Mouse (Mus musculus): ENCODE results near the gene Abcg3. TPM values are rescaled to one million over a fixed set of nuclear protein-coding genes. Genes with fewer than 3 reads are reported as not detected.
"Not testable (repeated sequence)": the region's sequence is repeated elsewhere in the genome, so short reads cannot be mapped to it uniquely, and the experiment has no call there.

Abcg3 gene
- polyA plus RNA-seq, 1 experiment from 2014 or later: 0.42 TPM

DNA sequence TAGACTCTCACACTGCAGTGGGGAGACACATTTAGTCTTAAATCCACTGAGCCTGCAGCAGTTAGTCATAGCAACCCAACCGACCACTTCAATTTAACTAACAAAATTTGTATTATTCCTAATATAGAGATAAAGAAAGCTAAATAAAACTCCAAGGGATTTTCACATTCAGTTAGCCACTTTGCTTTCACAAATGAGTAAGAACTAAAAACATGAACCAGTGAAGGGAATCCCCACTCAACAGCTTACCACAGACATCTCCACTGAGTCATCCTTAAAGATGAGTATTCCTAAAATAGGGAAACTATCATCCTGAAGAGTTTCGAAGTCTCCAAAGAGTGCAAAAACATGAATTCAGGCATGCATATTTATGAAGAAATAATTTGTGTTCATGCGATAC is 27.3 kb downstream of the Abcg3 start:
- DNase-seq (ENCODE audit: low spot score) (no peak), ATAC-seq (ENCODE audit: low FRiP score) (no peak)
- H3K36me3 ChIP-seq (ENCODE audit: control insufficient read depth, insufficient read depth, low read length): no peaks in the 10 kb centered on the region
- H3K4me2 ChIP-seq (replicated peaks; ENCODE audit: low read depth, low read length): no peak overlapping the region
- no peak overlapping the region for H3K9ac ChIP-seq (ENCODE audit: low read depth, low read length)
- WGBS: 96% methylated on average over 3 of the region's 3 CpGs
- H3K9me3 ChIP-seq (ENCODE audit: control insufficient read depth, low read length): no peaks in the 10 kb centered on the region
- H3K27ac ChIP-seq (ENCODE audit: low read depth, low read length): no peak overlapping the region
- no peaks in the 10 kb centered on the region for H3K4me1 ChIP-seq (replicated peaks; ENCODE audit: control insufficient read depth, insufficient read depth, low read length)
- H3K4me3 ChIP-seq (ENCODE audit: low read depth, low read length): no peak overlapping the region
- no peaks in the 10 kb centered on the region for H3K27me3 ChIP-seq (ENCODE audit: control insufficient read depth, insufficient read depth, low read length)

DNA sequence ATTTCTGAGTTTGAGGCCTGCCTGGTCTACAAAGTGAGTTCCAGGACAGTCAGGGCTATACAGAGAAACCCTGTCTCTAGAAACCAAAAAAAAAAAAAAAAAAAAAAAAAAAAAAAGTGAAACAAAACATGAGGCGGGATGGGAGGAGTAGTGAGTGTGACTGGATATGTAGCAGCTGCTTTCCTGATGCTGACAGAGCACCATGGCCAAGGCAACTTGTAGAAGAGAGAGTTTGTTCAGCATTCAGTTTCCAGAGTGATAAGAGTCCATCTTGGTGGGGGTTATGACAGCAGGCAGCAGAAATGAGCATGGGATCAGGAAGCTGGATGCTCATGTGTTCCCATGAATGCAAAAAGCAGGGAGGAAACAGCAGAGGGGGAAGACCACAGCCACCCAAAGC is 35.6 kb downstream of the Abcg3 start:
- Histone ChIP-seq H3K9ac (ENCODE audit: low read depth, low read length) (no peak overlapping the region), H3K9me3 (ENCODE audit: control insufficient read depth, low read length) (no peaks in the 10 kb centered on the region), H3K4me1 (replicated peaks; ENCODE audit: control insufficient read depth, insufficient read depth, low read length) (no peaks in the 10 kb centered on the region), H3K36me3 (ENCODE audit: control insufficient read depth, insufficient read depth, low read length) (no peaks in the 10 kb centered on the region), H3K27me3 (ENCODE audit: control insufficient read depth, insufficient read depth, low read length) (no peaks in the 10 kb centered on the region), H3K4me2 (replicated peaks; ENCODE audit: low read depth, low read length) (no peak overlapping the region), H3K4me3 (ENCODE audit: low read depth, low read length) (no peak overlapping the region), H3K27ac (ENCODE audit: low read depth, low read length) (no peak overlapping the region)
- no peak for ATAC-seq (ENCODE audit: low FRiP score)
- no peak for DNase-seq (ENCODE audit: low spot score)
- WGBS: 100% methylated on average over 1 of the region's 1 CpGs

- no peak overlapping the region for H3K27ac ChIP-seq (ENCODE audit: low read depth, low read length)
- H3K9me3 ChIP-seq (ENCODE audit: control insufficient read depth, low read length): no peaks in the 10 kb centered on the region
- DNase-seq (ENCODE audit: low spot score) (no peak), ATAC-seq (ENCODE audit: low FRiP score) (no peak)
- H3K27me3 ChIP-seq (ENCODE audit: control insufficient read depth, insufficient read depth, low read length): no peaks in the 10 kb centered on the region
- WGBS: 94% methylated on average over 7 of the region's 7 CpGs
- H3K36me3 ChIP-seq (ENCODE audit: control insufficient read depth, insufficient read depth, low read length): no peaks in the 10 kb centered on the region
- no peaks in the 10 kb centered on the region for H3K4me1 ChIP-seq (replicated peaks; ENCODE audit: control insufficient read depth, insufficient read depth, low read length)
- H3K4me2 ChIP-seq (replicated peaks; ENCODE audit: low read depth, low read length): no peak overlapping the region
- H3K4me3 ChIP-seq (ENCODE audit: low read depth, low read length): no peak overlapping the region
- H3K9ac ChIP-seq (ENCODE audit: low read depth, low read length): no peak overlapping the region
Measured at GRCm38 (mm10) chr5:104934148-104934547, 48.4 kb downstream of the Abcg3 start.

DNA sequence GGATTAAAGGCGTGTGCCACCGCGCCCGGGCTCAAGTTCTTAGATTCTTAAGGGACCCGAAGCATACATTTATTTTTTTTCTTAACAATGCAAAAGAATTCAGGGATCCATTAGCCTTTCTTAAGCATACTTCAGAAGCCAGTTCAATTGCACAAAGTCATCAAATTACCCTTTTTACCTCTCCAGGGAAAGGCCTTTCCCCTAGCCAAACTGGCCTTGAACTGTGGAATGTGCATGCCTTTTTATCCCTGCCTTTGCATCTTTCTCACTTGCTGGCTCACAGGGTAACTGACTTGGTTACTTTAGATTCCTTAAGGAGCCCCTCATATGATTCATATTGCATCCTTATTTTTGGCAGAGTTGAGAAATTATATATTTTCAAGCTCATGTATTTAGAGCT is 76.0 kb downstream of the Abcg3 start:
- not testable (repeated sequence) for H3K27ac ChIP-seq (ENCODE audit: low read depth, low read length); H3K9me3 ChIP-seq (ENCODE audit: control insufficient read depth, low read length); H3K36me3 ChIP-seq (ENCODE audit: control insufficient read depth, insufficient read depth, low read length); DNase-seq (ENCODE audit: low spot score); H3K27me3 ChIP-seq (ENCODE audit: control insufficient read depth, insufficient read depth, low read length); H3K4me3 ChIP-seq (ENCODE audit: low read depth, low read length); H3K4me2 ChIP-seq (replicated peaks; ENCODE audit: low read depth, low read length); H3K9ac ChIP-seq (ENCODE audit: low read depth, low read length); ATAC-seq (ENCODE audit: low FRiP score); H3K4me1 ChIP-seq (replicated peaks; ENCODE audit: control insufficient read depth, insufficient read depth, low read length)
- WGBS: 88% methylated on average over 5 of the region's 5 CpGs

Other genes with a start within 250 kb of the Abcg3 start
- gene Zfp951, start 122.6 kb downstream of the Abcg3 start, polyA plus RNA-seq (2014; fragmentation: Nextera tagmentation; extraction: Ambion mirVana): 3.4 and 5.2 TPM in 2 replicates
- gene Gbp9, start 156.8 kb upstream of the Abcg3 start, polyA plus RNA-seq (2014; fragmentation: Nextera tagmentation; extraction: Ambion mirVana): 1.0 and 1.3 TPM in 2 replicates
- gene Gbp8, start 156.8 kb upstream of the Abcg3 start, polyA plus RNA-seq (2014; fragmentation: Nextera tagmentation; extraction: Ambion mirVana): 0.25 and 0.94 TPM in 2 replicates
- 0.35 and 0.39 TPM in 2 replicates for gene Gbp4, start 156.9 kb upstream of the Abcg3 start, polyA plus RNA-seq (2014; fragmentation: Nextera tagmentation; extraction: Ambion mirVana)

All from hindbrain, embryonic 11.5 days (tissue).